Mouse (Mus musculus) liver, postnatal 0 days (tissue): Measurements from ENCODE around the gene Phf21b. TPM values are rescaled to one million over a fixed set of nuclear protein-coding genes. Genes with fewer than 3 reads are reported as not detected.

Experiments
- ATAC-seq: fragments of 200-750 bp; cut with Nextera tagmentation; 2 replicates; pipeline ENCODE4 v1.8.0; 2017; ENCODE audit warnings: mild to moderate bottlenecking, moderate library complexity
- DNase-seq: peaks from one replicate; pipeline ENCODE4 v3.0.0-alpha.2; 2016
- H3K27ac ChIP-seq: fragments of 300-500 bp; sonication (generic); 2 replicates; pipeline ENCODE4 v1.5.1; 2014; ENCODE audit warnings: antibody characterized with exemption, moderate library complexity, mild to moderate bottlenecking, low read depth
- H3K27me3 ChIP-seq: fragments of 300-500 bp; sonication (generic); 2 replicates; pipeline ENCODE4 v1.6.1; 2014; ENCODE audit warnings: low read length, control low read depth, mixed read lengths; ENCODE audit not compliant: insufficient read depth
- H3K36me3 ChIP-seq: fragments of 300-500 bp; sonication (generic); replicated peaks from 2 replicates; pipeline ENCODE4 v1.6.1; 2014; ENCODE audit warnings: mild to moderate bottlenecking, control low read depth, low read length, moderate library complexity, mixed read lengths; ENCODE audit not compliant: insufficient read depth
- H3K4me1 ChIP-seq: fragments of 300-500 bp; sonication (generic); 2 replicates; pipeline ENCODE4 v1.6.1; 2014; ENCODE audit warnings: antibody characterized with exemption, mild to moderate bottlenecking, control low read depth; ENCODE audit not compliant: insufficient read depth
- H3K4me2 ChIP-seq: fragments of 300-500 bp; sonication (generic); 2 replicates; pipeline ENCODE4 v1.6.1; 2014; ENCODE audit warnings: low read depth, mild to moderate bottlenecking, low read length, moderate library complexity, mixed read lengths
- H3K4me3 ChIP-seq: fragments of 300-500 bp; sonication (generic); 2 replicates; pipeline ENCODE4 v1.5.1; 2014; ENCODE audit warnings: low read depth, low read length
- H3K9ac ChIP-seq: fragments of 300-500 bp; sonication (generic); replicated peaks from 2 replicates; pipeline ENCODE4 v1.6.1; 2014; ENCODE audit warnings: mild to moderate bottlenecking, moderate library complexity
- H3K9me3 ChIP-seq: fragments of 300-500 bp; sonication (generic); 2 replicates; pipeline ENCODE4 v1.6.1; 2016; ENCODE audit warnings: mild to moderate bottlenecking, control low read depth, low read length, mixed read lengths
- CTCF ChIP-seq: sonication (generic); IDR thresholded peaks from 2 replicates; pipeline ENCODE4 v1.5.1; 2016; ENCODE audit warnings: antibody characterized with exemption, low read depth
- EP300 ChIP-seq: IDR thresholded peaks from 2 replicates; pipeline ENCODE4 v1.6.1; 2016; ENCODE audit warnings: antibody characterized with exemption, low read depth, mild to moderate bottlenecking
- WGBS: fragments of 180-500 bp; shearing (Covaris S2); extraction: QIAGEN DNeasy Blood & Tissue Kit; methylation state at CpG from one replicate; pipeline ENCODE4 v1.1.7; 2014; ENCODE audit not compliant: insufficient replicate concordance; 5-methylcytosine and 5-hydroxymethylcytosine counted together
- polyA plus RNA-seq: library from polyadenylated mRNA; unstranded; fragments of >200 nt; fragmentation: Nextera tagmentation; extraction: Ambion mirVana; gene quantifications from 2 replicates; pipeline ENCODE4 v1.2.1, GENCODE M21; 2015

The Phf21b gene
- polyA plus RNA-seq, 1 experiment from 2014 or later: not detected

DNA sequence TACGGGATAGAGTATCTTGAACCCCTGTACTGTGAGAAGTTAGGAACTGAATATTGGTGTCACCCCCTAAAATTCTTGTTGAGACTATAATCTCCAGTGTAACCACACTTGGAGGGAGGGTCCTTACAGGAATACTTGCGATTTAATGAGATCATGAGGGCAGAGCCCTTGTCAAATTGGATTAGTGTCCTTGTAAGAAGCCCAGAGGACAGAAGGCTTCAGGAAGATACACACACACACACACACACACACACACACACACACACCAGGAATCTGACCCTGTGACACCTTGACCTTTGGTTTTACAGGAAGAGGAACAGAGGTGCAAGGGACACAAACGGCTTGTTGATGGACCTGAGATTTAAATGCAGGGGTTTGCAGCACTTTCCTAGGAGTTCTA, 35.4 kb upstream of the Phf21b start:
- ATAC-seq (no peak), DNase-seq (no peak)
- Histone ChIP-seq H3K4me1 (no peaks in the 10 kb centered on the region), H3K9ac (no peak overlapping the region), H3K9me3 (no peaks in the 10 kb centered on the region), H3K27ac (no peak overlapping the region), H3K4me2 (no peak overlapping the region), H3K36me3 (no peaks in the 10 kb centered on the region), H3K27me3 (no peaks in the 10 kb centered on the region), H3K4me3 (no peak overlapping the region)
- 47% methylated on average over 3 of the region's 3 CpGs for WGBS
- no peak for TF ChIP-seq EP300
- TF ChIP-seq CTCF: no peak

DNA sequence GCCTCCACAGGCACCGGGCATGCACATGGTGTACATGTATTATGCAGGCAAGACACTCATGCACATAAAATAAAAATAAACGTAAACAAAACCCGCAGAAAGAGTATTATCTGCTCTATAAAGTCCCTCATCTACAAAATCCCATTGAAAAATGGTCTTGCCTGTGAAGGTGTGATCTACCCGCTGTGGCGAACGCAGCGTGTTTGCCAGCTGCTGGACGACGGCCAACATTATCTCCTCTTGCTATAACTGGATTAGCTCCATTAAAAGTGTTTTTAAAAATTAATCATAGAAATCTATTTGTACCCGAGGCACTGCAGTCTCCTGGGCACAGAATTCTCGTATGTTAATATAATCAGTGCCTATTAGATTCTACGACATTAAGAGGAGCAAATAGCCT, 32.2 kb upstream of the Phf21b start:
- TF ChIP-seq CTCF: no peak
- TF ChIP-seq EP300: no peak
- Histone ChIP-seq H3K9ac (no peak overlapping the region), H3K4me3 (no peak overlapping the region), H3K4me2 (no peak overlapping the region), H3K4me1 (peaks cover 3% of the 10 kb centered on the region; the same call in 1 of the 2 replicates), H3K27me3 (no peaks in the 10 kb centered on the region), H3K36me3 (no peaks in the 10 kb centered on the region), H3K27ac (no peak overlapping the region), H3K9me3 (no peaks in the 10 kb centered on the region)
- WGBS: 78% methylated on average over 12 of the region's 12 CpGs
- no peak for ATAC-seq
- no peak for DNase-seq

DNA sequence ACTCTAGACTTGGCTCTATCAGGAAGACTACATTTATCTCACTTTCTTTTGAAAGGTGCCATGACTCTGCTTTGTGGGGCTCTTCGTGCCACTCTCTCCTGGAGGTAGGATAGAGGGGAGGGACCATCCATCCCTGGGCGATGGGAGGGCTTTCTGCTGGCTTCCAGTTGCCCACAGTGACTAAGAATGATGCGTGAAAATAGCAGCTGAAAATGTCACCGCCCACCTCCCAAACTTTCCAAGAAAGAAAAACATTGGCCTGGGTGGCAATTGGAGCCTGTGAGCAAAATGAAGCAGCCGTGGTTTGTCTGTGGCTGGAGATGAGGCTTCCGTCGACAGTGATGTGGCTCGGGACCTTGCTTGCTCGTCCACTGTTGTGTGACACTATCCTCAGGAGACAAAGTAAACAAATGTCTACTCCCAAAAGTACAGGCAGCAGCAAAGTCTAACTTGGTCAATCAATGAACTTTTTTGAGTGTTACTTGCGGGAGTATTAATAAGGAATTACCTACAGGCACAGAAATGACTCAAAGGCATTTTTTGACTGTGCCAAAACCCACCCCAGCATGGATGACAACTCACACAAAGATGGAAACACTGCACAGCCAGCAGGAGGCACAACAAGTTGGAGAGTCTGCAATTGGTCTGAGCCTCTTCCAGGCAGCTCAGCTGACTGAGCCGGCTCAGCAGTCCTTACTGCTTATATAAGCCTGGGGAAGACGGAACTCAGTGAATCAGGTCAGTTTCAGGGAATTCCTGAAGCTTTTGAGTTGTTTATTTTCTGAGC, 21.4 kb upstream of the Phf21b start:
- Histone ChIP-seq H3K27ac (no peak overlapping the region), H3K27me3 (no peaks in the 10 kb centered on the region), H3K4me2 (no peak overlapping the region), H3K9me3 (no peaks in the 10 kb centered on the region), H3K36me3 (no peaks in the 10 kb centered on the region), H3K9ac (no peak overlapping the region), H3K4me1 (no peaks in the 10 kb centered on the region), H3K4me3 (no peak overlapping the region)
- 68% methylated on average over 12 of the region's 12 CpGs for WGBS
- no peak for DNase-seq
- no peak for TF ChIP-seq CTCF
- no peak for TF ChIP-seq EP300
- ATAC-seq: no peak

DNA sequence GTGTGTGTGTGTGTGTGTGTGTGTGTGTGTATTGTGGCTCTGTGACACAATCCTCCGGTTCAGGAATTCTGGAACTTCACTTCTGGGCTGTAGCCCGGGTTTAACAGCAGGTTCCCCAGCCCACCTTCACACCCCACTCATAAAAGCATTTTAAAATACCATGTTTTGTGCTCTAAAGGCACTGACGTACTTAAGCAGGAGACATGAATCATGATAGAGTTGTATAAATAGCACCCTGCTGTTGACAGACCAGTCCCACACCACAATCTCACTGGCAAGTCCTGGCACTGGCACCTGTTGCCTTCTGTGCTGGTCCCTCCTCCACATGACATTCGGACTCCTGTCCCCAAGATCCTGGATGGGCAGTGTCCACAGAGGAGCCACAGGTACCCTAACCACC, 18.0 kb upstream of the Phf21b start:
- WGBS: 72% methylated on average over 4 of the region's 4 CpGs

DNA sequence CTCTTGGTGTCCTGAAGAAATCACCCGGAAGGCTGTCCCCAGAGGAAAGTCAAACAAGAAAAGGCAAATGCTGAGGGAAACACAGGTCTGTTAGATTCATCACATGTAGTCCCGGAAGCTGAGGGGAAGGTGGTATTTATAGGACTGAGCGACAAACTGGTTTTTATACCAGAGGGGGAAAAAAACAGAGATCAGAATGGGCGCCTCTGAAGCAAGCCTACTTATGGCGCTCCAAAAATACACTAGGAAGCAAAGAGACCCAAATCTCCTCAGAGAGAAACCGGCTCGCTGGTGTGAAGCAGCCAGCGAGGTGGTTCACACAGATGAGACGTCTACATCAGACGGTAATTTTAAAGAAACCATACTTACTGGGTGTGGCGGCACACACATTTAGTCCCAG, 17.2 kb upstream of the Phf21b start:
- TF ChIP-seq EP300 (no peak), CTCF (no peak)

More for the DNA sequence above, 18.0 kb upstream of the Phf21b start:
- no peak overlapping the region for H3K4me2 ChIP-seq
- DNase-seq: no peak
- no peak overlapping the region for H3K27ac ChIP-seq
- no peak for ATAC-seq
- H3K9me3 ChIP-seq: no peaks in the 10 kb centered on the region
- H3K36me3 ChIP-seq: no peaks in the 10 kb centered on the region
- H3K27me3 ChIP-seq: no peaks in the 10 kb centered on the region
- no peak for TF ChIP-seq EP300
- no peak for TF ChIP-seq CTCF
- no peaks in the 10 kb centered on the region for H3K4me1 ChIP-seq
- no peak overlapping the region for H3K9ac ChIP-seq
- no peak overlapping the region for H3K4me3 ChIP-seq

DNA sequence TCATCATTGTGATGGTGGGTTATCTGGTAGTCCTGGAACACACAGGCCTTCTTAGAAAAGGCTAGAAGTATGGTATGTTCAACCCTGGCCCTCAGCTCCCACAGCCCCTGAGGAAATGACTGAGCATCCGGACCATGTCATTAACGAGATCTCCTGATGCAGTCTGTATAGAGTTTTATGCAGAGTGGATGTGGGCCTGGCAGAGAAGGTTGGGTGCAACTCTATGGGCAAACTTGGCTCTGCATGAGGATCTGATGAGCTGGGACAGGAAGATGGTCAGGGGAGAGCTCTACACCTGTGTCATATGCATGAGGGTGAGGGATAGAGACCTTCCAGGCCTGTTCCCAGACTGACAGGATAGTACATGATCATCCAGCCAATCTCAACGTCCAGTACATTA, 16.0 kb upstream of the Phf21b start:
- Histone ChIP-seq H3K27ac (no peak overlapping the region), H3K9ac (no peak overlapping the region), H3K27me3 (no peaks in the 10 kb centered on the region), H3K36me3 (no peaks in the 10 kb centered on the region), H3K9me3 (no peaks in the 10 kb centered on the region), H3K4me3 (no peak overlapping the region), H3K4me2 (no peak overlapping the region), H3K4me1 (no peaks in the 10 kb centered on the region)
- 77% methylated on average over 3 of the region's 3 CpGs for whole genome bisulfite sequencing
- ATAC-seq: no peak
- no peak for DNase-seq
- no peak for TF ChIP-seq CTCF
- TF ChIP-seq EP300: no peak

More for the DNA sequence above, 17.2 kb upstream of the Phf21b start:
- DNase-seq (no peak), ATAC-seq (no peak)
- H3K4me3 ChIP-seq: no peak overlapping the region
- H3K27ac ChIP-seq: no peak overlapping the region
- no peaks in the 10 kb centered on the region for H3K27me3 ChIP-seq
- no peaks in the 10 kb centered on the region for H3K4me1 ChIP-seq
- no peak overlapping the region for H3K4me2 ChIP-seq
- no peaks in the 10 kb centered on the region for H3K9me3 ChIP-seq
- no peak overlapping the region for H3K9ac ChIP-seq
- H3K36me3 ChIP-seq: no peaks in the 10 kb centered on the region
- WGBS: 81% methylated on average over 11 of the region's 11 CpGs

DNA sequence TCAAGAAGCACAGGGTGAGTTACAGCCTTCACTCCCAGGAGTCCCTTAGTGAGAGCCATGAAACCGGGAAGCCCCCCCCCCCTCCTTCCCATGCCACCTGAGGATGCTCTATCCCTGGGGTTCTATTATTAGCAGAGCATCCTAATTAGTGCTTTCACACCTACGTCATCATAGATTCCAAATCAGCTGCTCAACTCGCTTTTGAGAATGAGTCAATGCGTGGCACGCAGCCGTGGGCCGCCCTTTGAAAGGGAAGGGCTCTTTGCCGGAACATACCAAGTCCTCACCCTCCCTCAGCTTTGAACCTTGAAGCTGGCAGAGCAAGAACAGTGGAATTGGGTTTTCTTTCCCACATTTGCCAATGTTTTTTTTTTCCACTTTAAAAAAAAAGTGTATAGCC, 6.1 kb upstream of the Phf21b start:
- TF ChIP-seq CTCF: no peak
- no peak for TF ChIP-seq EP300
- ATAC-seq: no peak
- 73% methylated on average over 8 of the region's 8 CpGs for WGBS

More for the DNA sequence above, 6.1 kb upstream of the Phf21b start:
- Histone ChIP-seq H3K4me2 (no peak overlapping the region), H3K9ac (no peak overlapping the region), H3K4me3 (no peak overlapping the region), H3K27me3 (peaks cover 13% of the 10 kb centered on the region), H3K4me1 (no peaks in the 10 kb centered on the region), H3K27ac (no peak overlapping the region), H3K9me3 (no peaks in the 10 kb centered on the region), H3K36me3 (no peaks in the 10 kb centered on the region)
- no peak for DNase-seq
